20 mouse cellular contexts compared by ENCODE assay signal in the genomic region with DNA sequence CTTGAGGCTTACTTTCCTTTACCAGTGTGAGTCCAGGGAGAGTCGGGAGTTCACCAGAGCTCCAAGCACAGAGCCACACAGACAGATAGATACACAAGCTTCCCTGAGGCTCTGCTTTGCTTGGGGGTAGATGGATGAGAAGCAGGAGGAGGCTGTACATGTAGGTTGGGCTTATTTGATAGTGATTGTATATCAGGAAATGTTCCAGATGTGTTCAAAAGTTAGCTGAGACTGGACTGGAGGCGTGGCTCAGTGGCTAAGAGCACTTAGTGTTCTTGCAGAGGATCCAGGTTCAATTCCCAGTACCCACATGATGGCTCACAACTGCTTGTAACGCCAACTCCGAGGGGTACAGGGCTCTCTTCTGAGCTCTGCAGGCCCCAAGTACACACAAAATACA. TPM values are rescaled to one million over a fixed set of nuclear protein-coding genes. Genes with fewer than 3 reads are reported as not detected.
"Had no signal": no experiment of that assay in that cellular context is flagged by ENCODE, and none has a peak within 500 bp of the region (broad histone marks: within the 10 kb centered on the region; RNA-seq: fewer than 3 reads in every experiment).

No protein-coding gene starts in this region.

- H3K27me3 ChIP-seq: intestine, embryonic 15.5 days; limb, embryonic 13.5 days; liver, embryonic 15.5 days; midbrain, embryonic 15.5 days; neural tube, embryonic 12.5 days had no signal

- H3K9me3 ChIP-seq: intestine, embryonic 15.5 days; limb, embryonic 13.5 days; liver, embryonic 15.5 days; midbrain, embryonic 15.5 days; neural tube, embryonic 12.5 days had no signal

- DNase-seq: kidney, adult 8-10 months; kidney, postnatal 25 days; left cerebral cortex, postnatal 4 days; right cerebral cortex, postnatal 4 days; spleen, adult 18-20 months; thymus, postnatal 4 days had no signal

- H3K36me3 ChIP-seq: intestine, embryonic 15.5 days; limb, embryonic 13.5 days; midbrain, embryonic 15.5 days; neural tube, embryonic 12.5 days had no signal

- H3K4me1 ChIP-seq: intestine, embryonic 15.5 days; limb, embryonic 13.5 days; liver, embryonic 15.5 days; midbrain, embryonic 15.5 days; neural tube, embryonic 12.5 days had no signal

- H3K4me2 ChIP-seq: intestine, embryonic 15.5 days; limb, embryonic 13.5 days; liver, embryonic 15.5 days; midbrain, embryonic 11.5 days; midbrain, embryonic 15.5 days; neural tube, embryonic 12.5 days had no signal

- H3K9ac ChIP-seq: intestine, embryonic 15.5 days; limb, embryonic 13.5 days; liver, embryonic 15.5 days; midbrain, embryonic 15.5 days; neural tube, embryonic 12.5 days had no signal

- H3K27ac ChIP-seq: intestine, embryonic 15.5 days; limb, embryonic 13.5 days; liver, embryonic 15.5 days; midbrain, embryonic 15.5 days; neural tube, embryonic 12.5 days had no signal

- H3K4me3 ChIP-seq: intestine, embryonic 15.5 days; limb, embryonic 13.5 days; liver, embryonic 15.5 days; midbrain, embryonic 15.5 days; neural tube, embryonic 12.5 days had no signal

- ATAC-seq: midbrain, embryonic 15.5 days had no signal

RNA-seq across cellular contexts. Expression of a gene that starts 3.1 kb away (rescaled TPM):
- total RNA-seq: layer of hippocampus, postnatal 10 days; left cerebral cortex, postnatal 10 days; left cerebral cortex, postnatal 4 days; monocyte, adult 5-6 weeks; neutrophil, adult 5-6 weeks had no signal

RNA-seq across cellular contexts. Expression of a gene that starts 9.7 kb away (rescaled TPM):
- total RNA-seq: layer of hippocampus, postnatal 10 days; left cerebral cortex, postnatal 10 days; left cerebral cortex, postnatal 4 days; monocyte, adult 5-6 weeks; neutrophil, adult 5-6 weeks had no signal
- polyA plus RNA-seq: intestine, embryonic 15.5 days; kidney, embryonic 16.5 days; stomach, embryonic 14.5 days; thymus, postnatal 0 days had no signal

RNA-seq across cellular contexts. Expression of a gene that starts 20.9 kb away (rescaled TPM):
- total RNA-seq: layer of hippocampus, postnatal 10 days; left cerebral cortex, postnatal 10 days; left cerebral cortex, postnatal 4 days; monocyte, adult 5-6 weeks; neutrophil, adult 5-6 weeks had no signal
- polyA plus RNA-seq: kidney, embryonic 16.5 days; limb, embryonic 13.5 days; liver, embryonic 15.5 days; lung, embryonic 16.5 days; thymus, postnatal 0 days had no signal

RNA-seq across cellular contexts. Expression of a gene that starts 56.1 kb away (rescaled TPM):
- total RNA-seq: layer of hippocampus, postnatal 10 days; left cerebral cortex, postnatal 10 days; left cerebral cortex, postnatal 4 days; monocyte, adult 5-6 weeks; neutrophil, adult 5-6 weeks had no signal
- polyA plus RNA-seq: intestine, embryonic 15.5 days; kidney, embryonic 16.5 days; limb, embryonic 13.5 days; liver, embryonic 15.5 days; lung, embryonic 16.5 days; midbrain, embryonic 11.5 days; midbrain, embryonic 15.5 days; neural tube, embryonic 12.5 days; stomach, embryonic 14.5 days; thymus, postnatal 0 days had no signal
